Mouse (Mus musculus): ENCODE data around the gene Cdk5rap3.

Gene Cdk5rap3

DNA sequence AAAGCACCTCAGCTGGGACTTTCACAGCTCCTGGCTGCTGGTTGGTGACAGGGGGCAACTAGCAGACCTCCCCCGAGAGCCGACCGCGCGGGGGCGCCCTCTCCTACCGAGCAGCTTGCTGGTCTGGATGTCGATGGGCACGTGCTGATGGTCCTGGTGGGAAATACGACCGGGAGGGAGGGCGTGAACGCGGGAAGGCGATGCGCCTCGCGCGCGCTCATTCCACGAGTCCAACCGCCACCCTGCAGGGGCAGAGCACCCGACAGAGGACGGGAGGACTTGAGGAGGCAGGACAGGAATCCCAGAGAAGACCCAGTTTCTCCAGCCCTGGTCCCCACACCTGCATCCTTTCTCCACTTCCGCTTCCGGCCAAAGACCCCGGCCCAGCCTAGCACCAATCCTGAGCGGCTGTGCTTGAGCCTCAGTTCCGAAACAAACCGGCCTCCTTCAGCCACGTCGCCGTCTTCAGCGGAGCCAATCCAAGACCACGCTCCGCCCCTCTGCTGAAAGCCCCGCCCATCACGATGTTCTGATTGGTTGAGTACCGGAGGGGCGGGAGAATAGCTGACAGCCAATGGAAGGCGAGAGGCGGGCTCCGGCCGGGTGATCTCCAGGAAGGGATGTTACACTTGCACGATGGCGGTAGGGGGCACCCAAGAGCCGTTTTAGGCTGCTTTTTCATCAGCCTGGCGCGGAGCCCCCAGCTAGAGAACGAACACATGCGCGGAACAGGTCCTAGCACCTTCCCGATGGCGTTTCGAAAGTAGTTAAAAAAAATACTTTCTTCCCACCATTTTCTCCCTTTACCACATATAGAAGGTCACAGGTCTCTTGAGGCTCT is at the start of gene Cdk5rap3:
Cdk5rap3 (minus strand) TSS at position 453 of the 841 bp plus-strand sequence.
- peak; percentile 93 for ATAC-seq (ENCODE audit: insufficient number of reproducible peaks, low FRiP score, low TSS enrichment)

DNA sequence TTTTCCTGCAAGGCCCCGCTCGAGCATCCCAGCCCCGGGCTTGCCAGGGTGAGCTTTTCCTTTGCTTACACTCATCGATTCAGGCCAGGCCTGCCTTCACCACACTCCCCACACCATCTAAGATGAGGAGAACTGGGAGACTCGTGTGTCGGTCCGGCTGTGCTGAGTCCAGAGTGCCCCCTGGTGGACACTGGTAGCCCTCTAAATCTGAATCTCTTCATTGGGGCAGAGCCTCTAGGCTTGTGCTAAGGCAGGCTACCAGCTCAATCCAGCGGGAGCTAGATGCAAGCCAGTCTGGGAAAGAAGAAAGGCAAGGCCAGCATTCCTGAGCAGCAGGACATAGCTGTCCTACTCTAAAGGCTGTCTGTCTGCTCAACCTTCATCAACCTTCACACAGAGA is 47.3 kb upstream of the Cdk5rap3 start:
- peak; percentile 75; the same call in 1 of the 2 replicates for ATAC-seq (ENCODE audit: insufficient number of reproducible peaks, low FRiP score, low TSS enrichment)

DNA sequence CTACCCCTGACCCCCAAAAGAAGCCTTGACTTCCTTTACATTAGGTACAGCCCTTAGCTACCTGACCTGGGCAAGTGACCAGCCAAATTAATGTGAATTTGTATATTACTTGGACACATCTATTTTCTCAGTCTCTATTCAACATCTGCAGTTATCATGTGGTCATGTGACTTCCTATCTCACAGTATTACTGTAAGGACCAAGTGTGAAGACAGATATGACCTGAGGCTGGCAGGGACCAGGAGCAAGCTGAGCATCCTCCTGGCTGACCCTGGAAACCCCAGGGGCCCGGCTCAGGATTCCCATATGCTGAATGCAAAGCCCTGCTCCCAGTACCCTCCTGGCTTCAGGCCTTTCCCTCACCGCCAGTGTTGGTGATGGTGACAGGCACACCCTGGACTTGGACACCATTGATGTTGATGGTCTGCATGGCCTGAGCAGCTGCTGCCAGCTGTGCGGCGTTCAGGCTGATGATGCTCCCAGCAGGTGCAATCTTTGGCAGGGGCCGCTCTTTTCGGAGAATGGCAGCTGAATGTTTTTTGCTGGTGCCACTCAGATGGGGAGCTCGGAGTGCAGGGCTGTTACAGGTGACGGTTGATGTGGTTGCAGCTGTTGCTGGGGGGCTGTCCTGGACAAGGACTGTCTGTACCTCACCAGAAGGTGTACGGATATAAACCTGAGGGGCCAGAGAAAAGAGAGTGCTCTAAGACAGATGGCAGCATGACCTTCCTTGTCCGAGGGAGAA is 40.9 kb upstream of the Cdk5rap3 start:
- no peak for ATAC-seq (ENCODE audit: insufficient number of reproducible peaks, low FRiP score, low TSS enrichment)

DNA sequence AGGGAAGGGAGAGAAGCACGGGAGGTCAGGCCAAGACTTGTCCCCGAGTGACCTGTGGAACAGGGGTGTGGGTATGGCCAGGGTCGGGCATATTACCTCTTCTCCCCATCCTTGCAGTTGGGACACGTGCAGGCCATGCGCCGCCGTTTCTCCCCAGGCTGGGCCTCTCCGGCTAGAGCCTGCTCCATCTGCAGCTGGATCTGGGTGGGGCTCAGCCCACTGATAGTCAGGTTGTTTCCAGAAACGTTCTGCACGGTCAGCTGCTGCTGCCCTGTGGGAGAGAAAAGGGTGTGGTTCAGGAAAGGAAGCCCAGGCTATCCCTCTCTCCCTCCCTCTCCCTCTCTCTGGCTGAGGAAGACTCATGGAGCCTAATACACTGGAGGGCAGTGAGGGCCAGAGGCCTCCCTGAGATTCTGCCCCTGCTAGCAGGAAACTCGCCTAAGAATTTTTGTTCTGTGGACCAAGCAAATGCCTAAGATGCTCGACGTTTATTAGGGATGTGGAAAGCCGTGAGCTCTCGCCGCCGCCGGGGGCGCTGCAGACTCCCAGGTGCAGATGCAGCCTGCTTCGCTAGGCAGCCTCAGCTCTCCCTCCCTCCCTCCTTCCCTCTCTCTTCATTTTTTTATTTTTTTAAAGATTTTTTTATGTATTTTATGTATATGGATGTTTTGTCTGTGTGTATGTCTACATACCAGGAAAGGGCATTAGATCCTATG is 39.9 kb upstream of the Cdk5rap3 start:
- no peak for ATAC-seq (ENCODE audit: insufficient number of reproducible peaks, low FRiP score, low TSS enrichment)

DNA sequence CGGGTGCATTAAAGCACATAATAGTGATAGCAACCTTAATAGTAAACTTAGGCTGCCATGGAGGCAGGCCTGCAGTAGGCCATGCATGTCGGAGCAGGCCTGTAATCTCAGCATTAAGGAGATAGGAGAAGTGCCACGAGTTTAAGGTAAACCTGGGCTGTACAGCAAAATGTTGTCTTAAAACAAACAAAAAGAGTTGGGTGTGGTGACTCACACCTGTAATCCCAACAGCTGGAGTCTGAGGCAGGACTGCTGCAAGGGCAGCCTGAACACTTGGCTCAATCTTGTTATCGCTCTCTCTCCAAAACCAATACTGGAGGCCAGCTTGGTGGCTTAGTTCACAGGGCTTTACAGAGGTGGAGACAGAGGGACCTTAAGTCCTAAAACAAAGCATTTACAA is 38.8 kb upstream of the Cdk5rap3 start:
- no peak for ATAC-seq (ENCODE audit: insufficient number of reproducible peaks, low FRiP score, low TSS enrichment)

DNA sequence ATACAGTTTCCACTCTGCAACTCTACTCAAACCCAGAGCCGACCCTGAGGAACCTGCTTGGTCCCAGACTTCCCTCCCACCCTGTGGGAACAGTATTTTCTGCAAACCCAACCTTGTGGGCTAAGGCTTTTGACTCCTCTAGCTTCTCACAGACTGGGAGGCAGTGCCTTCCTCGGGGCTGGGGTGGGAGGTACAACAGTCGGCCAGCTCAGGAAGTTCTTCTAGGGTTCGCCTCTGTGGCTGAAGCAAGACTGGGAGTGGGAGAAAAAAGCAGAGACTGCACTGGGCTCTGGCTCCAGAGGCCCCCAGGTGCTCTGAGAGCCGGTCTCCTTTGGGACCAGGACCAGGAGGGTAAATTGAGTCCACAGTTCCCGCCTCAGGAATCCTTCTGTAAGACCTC is 36.6 kb upstream of the Cdk5rap3 start:
- ATAC-seq (ENCODE audit: insufficient number of reproducible peaks, low FRiP score, low TSS enrichment) = no peak

DNA sequence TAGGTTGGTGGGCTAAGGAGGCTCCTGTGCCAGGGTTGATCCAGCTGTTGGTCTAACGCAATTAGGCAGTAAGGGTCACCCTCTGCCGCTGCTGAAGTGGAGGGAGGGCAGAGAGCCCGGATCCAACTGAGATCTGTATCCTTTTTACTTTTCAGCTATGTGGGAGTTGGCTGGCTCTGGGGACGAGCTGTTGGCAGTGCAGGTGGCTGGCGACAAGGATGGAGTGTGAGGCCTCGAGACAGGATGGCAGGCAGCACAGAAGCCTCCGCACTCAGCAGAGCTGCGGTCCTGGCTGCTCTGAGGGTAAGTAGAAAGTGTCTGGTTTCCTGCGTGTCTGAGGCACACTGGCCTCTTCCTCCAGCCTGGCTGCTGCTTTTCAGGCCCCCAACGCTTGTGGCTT is 36.1 kb upstream of the Cdk5rap3 start:
- no peak for ATAC-seq (ENCODE audit: insufficient number of reproducible peaks, low FRiP score, low TSS enrichment)

DNA sequence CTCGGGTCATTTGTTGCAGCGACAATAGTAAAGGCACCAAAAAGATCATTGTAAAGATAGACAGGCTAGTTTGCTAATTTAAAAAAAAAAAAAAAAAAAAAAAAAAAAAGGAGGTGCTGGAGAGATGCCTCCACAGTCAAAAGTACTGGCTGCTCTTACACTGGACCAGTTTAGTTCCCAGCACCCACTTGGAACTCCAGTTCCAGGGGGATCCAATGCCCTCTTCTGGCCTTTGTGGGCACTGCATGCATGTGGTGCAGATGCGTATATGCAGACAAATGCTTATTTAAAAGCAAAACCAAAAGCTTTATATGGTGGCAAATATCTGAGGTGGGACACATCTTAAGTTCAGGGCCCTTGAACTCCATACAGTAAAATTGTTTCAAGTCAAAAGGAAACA is 34.5 kb upstream of the Cdk5rap3 start:
- no peak for ATAC-seq (ENCODE audit: insufficient number of reproducible peaks, low FRiP score, low TSS enrichment)

DNA sequence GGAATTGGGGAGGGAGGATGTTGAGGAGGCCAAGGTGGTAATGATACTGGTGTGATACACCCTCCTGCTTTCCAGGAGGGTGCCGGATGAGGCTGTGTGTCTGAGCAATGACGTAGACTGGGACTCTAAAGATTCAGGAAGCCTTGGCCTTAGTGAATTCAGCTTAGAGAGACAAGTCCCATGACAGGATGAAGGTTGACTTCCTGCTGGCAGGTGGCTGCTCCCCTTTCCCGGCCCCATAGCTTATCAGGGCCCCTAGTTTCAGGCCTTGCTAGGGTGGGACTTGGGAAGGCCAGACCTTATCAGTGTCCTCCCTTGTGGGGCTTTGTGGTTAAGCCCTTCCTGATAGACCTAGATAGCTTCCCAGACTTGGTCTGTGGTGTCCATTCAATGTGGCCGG is 31.6 kb upstream of the Cdk5rap3 start:
- ATAC-seq (ENCODE audit: insufficient number of reproducible peaks, low FRiP score, low TSS enrichment) = no peak

DNA sequence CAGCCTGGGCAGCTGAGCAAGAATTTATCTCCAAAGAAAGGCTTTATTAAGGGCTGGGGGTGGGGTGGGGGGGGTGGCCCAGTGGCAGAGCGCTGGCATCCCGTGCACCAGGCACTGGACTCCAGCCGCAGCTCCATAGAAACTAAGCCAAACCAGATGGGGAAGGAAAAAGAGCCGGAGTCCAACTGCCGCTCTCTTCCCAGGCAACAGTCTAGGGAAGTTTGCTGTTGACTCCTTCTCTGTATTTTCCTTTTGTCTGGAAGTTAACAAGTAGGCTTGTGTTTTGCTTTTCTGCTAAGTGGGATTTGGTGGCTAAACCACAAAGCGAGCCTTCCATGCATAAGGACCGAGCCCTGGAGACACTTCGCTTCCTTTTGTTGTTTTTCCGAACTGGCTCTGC is 30.2 kb upstream of the Cdk5rap3 start:
- ATAC-seq (ENCODE audit: insufficient number of reproducible peaks, low FRiP score, low TSS enrichment) = no peak

DNA sequence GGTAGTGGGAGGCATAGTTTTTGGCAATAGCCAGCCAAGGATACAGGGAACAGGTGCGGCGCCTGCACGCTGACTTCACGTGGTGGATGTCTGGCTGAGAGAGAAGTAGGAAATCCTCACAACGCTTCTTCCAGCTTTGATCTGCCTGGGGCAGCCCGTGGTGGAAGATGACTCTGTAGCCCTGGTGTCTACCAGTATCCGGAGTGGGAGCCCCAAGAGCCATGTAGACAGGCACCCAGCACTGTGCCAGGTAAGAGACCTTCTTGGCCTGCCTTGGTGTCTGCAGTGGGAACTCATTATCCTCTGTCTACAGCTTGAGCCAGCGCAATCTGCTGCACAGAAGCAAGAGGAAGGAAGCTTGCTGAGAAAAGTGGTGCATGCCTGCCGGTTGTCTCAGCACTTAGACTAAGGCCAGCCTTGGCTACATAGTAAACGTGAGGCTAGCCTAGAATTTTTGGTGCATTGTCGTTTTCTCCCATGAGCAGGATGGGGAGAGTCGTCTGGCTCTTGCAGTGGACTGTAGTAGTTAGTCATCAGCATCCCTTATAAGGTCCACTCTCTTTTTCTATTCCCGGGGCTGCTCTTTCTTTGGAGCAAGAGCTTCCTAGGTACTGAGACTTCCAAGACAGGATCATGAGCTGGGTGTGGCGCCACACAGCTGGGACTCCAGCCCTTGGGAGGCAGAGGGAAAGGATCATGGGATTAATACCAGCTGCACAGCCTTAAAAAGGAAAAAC is 28.7 kb upstream of the Cdk5rap3 start:
- no peak for ATAC-seq (ENCODE audit: insufficient number of reproducible peaks, low FRiP score, low TSS enrichment)

DNA sequence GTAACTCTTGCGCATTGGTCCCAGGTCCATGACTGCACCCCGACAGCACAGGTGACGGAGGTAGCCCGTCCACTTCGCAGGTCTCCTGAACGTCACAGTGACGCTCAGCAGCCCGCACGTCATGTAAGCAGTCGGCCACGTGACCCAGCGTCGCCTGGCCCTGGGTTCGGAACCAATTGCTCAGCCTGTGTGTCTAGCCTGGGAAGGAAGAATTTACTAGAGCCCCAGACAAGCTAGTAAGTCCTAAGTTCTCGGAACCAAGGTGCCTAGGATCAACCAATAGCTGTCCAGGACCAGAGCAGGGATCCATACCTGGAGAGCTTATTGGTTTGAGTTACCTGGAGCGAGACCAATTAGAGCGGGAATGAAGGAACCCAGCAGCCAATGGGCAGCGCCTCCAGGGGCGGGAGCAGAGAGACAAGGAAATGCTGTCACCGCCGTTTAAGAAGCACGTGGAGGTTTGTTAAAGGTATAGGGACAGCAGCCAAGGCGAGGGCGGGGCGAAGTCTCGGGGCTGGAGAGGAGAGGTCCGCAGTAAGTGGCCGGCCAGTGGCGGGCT is 27.5 kb upstream of the Cdk5rap3 start, which contains the start of gene Pnpo:
Pnpo (minus strand) TSS at position 241 of the 559 bp plus-strand sequence.
- peak; percentile 96 for ATAC-seq (ENCODE audit: insufficient number of reproducible peaks, low FRiP score, low TSS enrichment)

DNA sequence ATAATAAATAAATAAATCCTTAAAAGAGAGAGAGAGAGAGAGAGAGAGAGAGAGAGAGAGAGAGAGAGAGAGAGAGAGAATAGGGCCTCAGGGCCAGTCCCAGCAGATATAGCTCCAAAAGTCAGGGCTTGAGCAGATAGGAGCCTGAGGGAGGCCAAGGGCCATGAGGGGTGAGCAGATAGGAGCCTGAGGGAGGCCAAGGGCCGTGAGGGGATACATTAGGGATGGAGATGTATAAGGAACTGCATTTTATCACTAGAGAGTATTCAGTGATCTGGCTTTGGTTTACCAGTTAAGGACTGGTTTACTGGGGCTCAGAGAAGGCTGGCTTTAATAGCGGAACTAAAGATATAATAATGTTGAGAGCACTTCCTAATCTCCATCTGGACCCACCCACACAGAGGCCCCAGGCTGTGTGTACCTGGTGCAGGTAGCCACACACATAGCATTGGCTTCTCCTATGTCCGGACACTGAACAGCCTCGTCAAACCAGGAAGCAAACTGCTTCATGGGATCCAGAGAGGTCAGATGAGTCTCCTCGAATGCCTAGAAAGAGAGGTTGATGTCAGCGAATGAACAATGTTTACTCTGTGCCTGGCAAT is 25.8 kb upstream of the Cdk5rap3 start:
- ATAC-seq (ENCODE audit: insufficient number of reproducible peaks, low FRiP score, low TSS enrichment) = no peak

DNA sequence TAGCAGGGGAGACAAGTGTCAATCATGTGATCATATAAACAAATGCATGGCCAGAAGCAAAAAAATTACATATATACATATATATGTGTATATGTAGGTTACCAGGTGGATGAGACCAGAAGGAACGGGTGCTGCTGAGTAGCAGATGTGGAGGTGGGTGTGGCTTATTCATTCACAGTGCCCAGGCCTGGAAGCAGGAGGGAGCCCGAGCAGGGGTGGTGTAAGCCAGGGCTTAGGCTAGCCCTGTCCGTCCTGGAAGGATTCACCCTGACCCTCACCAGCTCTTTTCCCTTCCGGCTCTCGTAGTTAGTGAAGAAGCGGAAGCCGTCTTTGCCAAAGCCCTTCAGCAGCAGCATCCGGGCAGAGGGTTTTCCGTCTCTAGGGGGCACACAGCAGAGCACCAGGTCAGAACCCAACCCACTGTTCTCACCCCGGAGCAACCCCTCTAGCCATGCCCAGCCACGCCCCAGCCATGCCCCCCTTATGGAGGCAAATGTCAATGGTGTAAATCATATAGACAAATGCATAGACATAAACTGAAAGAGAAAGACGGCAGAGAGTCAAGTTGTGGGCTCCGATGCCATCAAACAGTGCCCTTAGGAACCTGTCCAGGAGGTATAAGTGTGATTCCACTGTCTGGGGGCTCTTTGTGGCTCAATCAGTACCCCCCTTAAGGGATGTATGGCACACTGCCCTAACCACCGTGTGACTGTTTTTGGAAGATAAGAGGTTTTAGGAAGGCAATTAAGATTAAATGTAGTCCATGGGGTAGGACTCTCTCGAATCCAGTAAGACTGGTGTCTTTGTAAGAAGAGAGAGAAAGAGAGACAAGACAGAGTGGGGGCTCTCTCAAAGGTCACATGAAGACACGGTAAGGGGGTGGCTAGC is 24.5 kb upstream of the Cdk5rap3 start:
- ATAC-seq (ENCODE audit: insufficient number of reproducible peaks, low FRiP score, low TSS enrichment) = no peak

DNA sequence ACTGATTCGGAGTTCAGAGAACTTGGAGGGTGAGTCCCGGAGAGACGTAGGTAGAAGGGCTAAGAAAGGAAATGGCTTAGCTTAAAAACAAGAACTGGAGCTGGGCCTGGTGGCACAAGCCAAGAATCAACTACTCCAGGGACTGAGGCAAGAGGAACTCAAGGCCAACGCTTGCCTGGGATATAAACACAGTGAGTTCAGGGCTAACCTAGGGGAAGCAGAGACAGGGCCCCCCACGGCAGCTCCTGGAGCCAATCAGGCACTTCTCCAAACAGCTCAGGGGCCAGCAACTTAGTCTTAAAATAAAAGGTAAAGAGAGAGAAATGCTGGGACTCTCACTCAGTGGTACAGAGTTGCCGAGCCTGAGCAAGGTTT is 22.1 kb upstream of the Cdk5rap3 start:
- no peak for ATAC-seq (ENCODE audit: insufficient number of reproducible peaks, low FRiP score, low TSS enrichment)

DNA sequence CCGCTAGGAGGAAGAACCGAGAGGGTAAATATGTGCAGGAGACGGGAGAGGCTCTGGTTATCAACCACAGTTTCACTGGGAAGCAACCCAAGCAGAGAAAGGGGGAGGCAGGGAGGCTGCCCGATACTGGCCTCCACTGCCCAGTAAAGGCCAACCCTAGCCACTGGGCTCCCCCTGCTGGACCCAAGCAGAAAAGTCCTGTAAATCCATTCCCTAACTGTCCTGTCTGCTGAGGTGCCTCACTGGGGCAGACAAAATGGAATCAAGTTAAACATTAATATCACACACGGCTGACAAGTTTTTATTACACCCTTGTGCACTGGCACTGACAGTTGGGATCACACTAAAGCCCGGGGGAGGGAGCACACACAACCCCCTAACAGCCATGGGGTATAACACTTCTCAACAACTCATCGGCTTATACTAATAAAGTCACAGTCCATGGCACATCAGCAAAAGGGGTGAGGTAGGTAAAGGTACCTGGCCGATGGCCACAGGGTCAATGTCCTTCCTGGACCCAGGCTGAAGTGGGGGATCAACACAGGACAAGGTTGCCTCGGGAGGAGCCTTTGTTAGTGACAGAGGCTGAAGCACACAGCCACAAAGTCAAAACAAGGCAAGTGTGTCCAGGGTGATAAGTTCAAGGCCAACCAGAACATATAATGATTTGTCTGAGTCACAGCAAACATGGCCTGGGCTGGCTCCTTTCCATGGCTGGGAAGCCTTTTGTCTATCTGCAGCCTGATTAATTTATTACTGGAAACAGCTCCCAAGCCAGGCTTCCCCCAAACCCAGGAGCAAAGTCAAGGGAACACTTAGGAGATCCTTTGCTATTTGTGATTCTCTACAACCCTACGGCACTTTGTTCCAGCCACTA is 21.5 kb upstream of the Cdk5rap3 start:
- ATAC-seq (ENCODE audit: insufficient number of reproducible peaks, low FRiP score, low TSS enrichment) = no peak

DNA sequence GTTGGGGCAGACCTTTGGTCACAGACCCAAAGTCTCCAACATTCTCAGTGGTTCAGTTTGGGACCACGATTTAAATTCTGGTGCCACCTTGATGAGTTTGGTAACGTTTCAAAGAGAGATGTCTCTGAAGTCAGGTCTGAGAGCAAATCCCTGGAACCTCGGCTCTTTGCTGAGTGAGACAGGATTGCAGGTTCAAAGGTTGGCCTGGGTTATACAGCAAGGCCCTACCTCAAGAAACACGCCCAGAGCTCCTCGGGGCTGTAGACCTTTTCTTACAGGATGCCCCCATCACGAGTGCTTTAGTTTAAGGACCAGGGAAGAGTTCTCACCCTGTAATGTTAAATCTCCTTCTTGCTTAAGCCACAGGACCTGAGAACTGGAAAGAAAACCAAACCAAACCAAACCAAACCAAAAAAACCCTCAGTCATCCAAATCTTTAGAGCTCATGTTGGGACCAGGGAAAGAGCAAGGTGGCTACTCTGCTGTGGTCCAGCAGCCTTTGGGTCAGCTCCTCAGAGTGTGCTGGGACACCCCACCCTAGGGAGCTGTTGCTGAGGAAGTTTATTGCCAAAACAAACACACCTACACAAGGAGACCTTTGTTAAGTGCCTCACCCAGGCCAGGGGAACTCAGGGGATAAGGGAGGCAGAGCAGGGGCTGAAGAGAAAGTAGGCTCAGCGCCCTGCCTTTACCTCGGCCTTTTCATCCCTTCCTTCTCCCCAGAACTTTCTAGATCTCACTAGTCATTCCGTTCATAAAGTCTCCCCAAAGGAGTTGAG is 19.8 kb upstream of the Cdk5rap3 start:
- no peak for ATAC-seq (ENCODE audit: insufficient number of reproducible peaks, low FRiP score, low TSS enrichment)

Data from cerebellum, adult (tissue).